Mouse (Mus musculus) intestine, embryonic 16.5 days (tissue): ENCODE measurements around the gene Lhb. TPM values are rescaled to one million over a fixed set of nuclear protein-coding genes. Genes with fewer than 3 reads are reported as not detected.

Experiments used
- ATAC-seq: fragments of 200-750 bp; cut with Nextera tagmentation; 2 replicates; pipeline ENCODE4 v1.8.0; 2017; ENCODE audit warnings: moderate TSS enrichment, moderate library complexity
- H3K27ac ChIP-seq: fragments of 300-500 bp; sonication (generic); 2 replicates; pipeline ENCODE4 v1.5.1; 2014; ENCODE audit warnings: mild to moderate bottlenecking, low read length
- H3K27me3 ChIP-seq: fragments of 300-500 bp; sonication (generic); replicated peaks from 2 replicates; pipeline ENCODE4 v1.6.1; 2014; ENCODE audit warnings: low read length, control low read depth, mixed read lengths; ENCODE audit not compliant: control insufficient read depth, insufficient read depth
- H3K36me3 ChIP-seq: fragments of 300-500 bp; sonication (generic); 2 replicates; pipeline ENCODE4 v1.6.1; 2014; ENCODE audit warnings: low read length, control low read depth; ENCODE audit not compliant: control insufficient read depth, insufficient read depth
- H3K4me1 ChIP-seq: fragments of 300-500 bp; sonication (generic); 2 replicates; pipeline ENCODE4 v1.6.1; 2014; ENCODE audit warnings: low read length, control low read depth, mixed read lengths; ENCODE audit not compliant: control insufficient read depth, insufficient read depth
- H3K4me2 ChIP-seq: fragments of 300-500 bp; sonication (generic); 2 replicates; pipeline ENCODE4 v1.6.1; 2014; ENCODE audit warnings: low read depth, low read length, control low read depth
- H3K4me3 ChIP-seq: fragments of 300-500 bp; sonication (generic); 2 replicates; pipeline ENCODE4 v1.5.1; 2014; ENCODE audit warnings: mild to moderate bottlenecking, low read length
- H3K9ac ChIP-seq: fragments of 300-500 bp; sonication (generic); 2 replicates; pipeline ENCODE4 v1.6.1; 2014; ENCODE audit warnings: low read depth, low read length
- H3K9me3 ChIP-seq: fragments of 300-500 bp; sonication (generic); 2 replicates; pipeline ENCODE4 v1.6.1; 2016; ENCODE audit warnings: low read length, control low read depth; ENCODE audit not compliant: control insufficient read depth
- WGBS: fragments of 180-500 bp; shearing (Covaris S2); extraction: QIAGEN DNeasy Blood & Tissue Kit; methylation state at CpG from one replicate; pipeline ENCODE4 v1.1.7; 2014; 5-methylcytosine and 5-hydroxymethylcytosine counted together
- microRNA-seq: library from miRNA; unstranded; fragments of <30 nt; microRNA quantifications from one replicate; pipeline ENCODE4, GENCODE M21; 2016
- polyA plus RNA-seq: library from polyadenylated mRNA; unstranded; fragments of >200 nt; fragmentation: Nextera tagmentation; extraction: Ambion mirVana; gene quantifications from 2 replicates; pipeline ENCODE4 v1.2.1, GENCODE M21; 2015

Lhb gene
- polyA plus RNA-seq, 1 experiment from 2014 or later = not detected

- no peak overlapping the region for H3K27ac ChIP-seq
- no peak overlapping the region for H3K9ac ChIP-seq
- no peaks in the 10 kb centered on the region; the same call in 1 of the 2 replicates for H3K36me3 ChIP-seq
- H3K9me3 ChIP-seq = no peaks in the 10 kb centered on the region
- peak overlapping the region; percentile 64; the same call in 1 of the 2 replicates for H3K4me2 ChIP-seq
- peaks cover 33% of the 10 kb centered on the region for H3K4me1 ChIP-seq
- 90% methylated on average over 12 of the region's 12 CpGs for WGBS
- H3K27me3 ChIP-seq = no peaks in the 10 kb centered on the region
- no peak for ATAC-seq
- no peak overlapping the region for H3K4me3 ChIP-seq
These were observed 44.5 kb downstream of the Lhb start for GRCm38 (mm10) chr7:45465112-45465511.

GRCm38 (mm10) chr7:45465549-45465948 lies 44.9 kb downstream of the Lhb start:
- Histone ChIP-seq H3K9ac (peak overlapping the region; percentile 88), H3K27ac (no peak overlapping the region; the same call in 1 of the 2 replicates), H3K27me3 (no peaks in the 10 kb centered on the region), H3K9me3 (no peaks in the 10 kb centered on the region), H3K4me1 (peaks cover 29% of the 10 kb centered on the region), H3K4me3 (peak overlapping the region; percentile 85), H3K36me3 (no peaks in the 10 kb centered on the region; the same call in 1 of the 2 replicates), H3K4me2 (peak overlapping the region; percentile 64)
- WGBS = 71% methylated on average over 9 of the region's 9 CpGs
- no peak for ATAC-seq

- Histone ChIP-seq H3K27me3 (no peaks in the 10 kb centered on the region), H3K4me3 (peak within 1 kb of the TSS; percentile 85), H3K9ac (peak within 1 kb of the TSS; percentile 88), H3K4me2 (peak within 1 kb of the TSS; percentile 64), H3K36me3 (no peaks in the 10 kb centered on the region; the same call in 1 of the 2 replicates), H3K27ac (peak within 1 kb of the TSS; percentile 52), H3K4me1 (peaks cover 21% of the 10 kb centered on the region), H3K9me3 (no peaks in the 10 kb centered on the region)
- ATAC-seq = peak; percentile 77
- WGBS = under 1% methylated on average over 58 of the region's 58 CpGs
These were observed 45.9 kb downstream of the Lhb start, which contains the start of gene Bax for GRCm38 (mm10) chr7:45466283-45467089. TSS of gene Bax (minus strand) at chr7:45466898.

- 34% methylated on average over 7 of the region's 7 CpGs for WGBS
- ATAC-seq = peak; percentile 15; the same call in 1 of the 2 replicates
- H3K9me3 ChIP-seq = no peaks in the 10 kb centered on the region
- no peaks in the 10 kb centered on the region for H3K27me3 ChIP-seq
- H3K36me3 ChIP-seq = no peaks in the 10 kb centered on the region; the same call in 1 of the 2 replicates
- H3K9ac ChIP-seq = peak overlapping the region; percentile 88
- peaks cover 15% of the 10 kb centered on the region for H3K4me1 ChIP-seq
- peak overlapping the region; percentile 85 for H3K4me3 ChIP-seq
- peak overlapping the region; percentile 57 for H3K4me2 ChIP-seq
- H3K27ac ChIP-seq = no peak overlapping the region
These were observed 46.6 kb downstream of the Lhb start for GRCm38 (mm10) chr7:45467090-45467670.

GRCm38 (mm10) chr7:45470869-45471268 lies 50.2 kb downstream of the Lhb start:
- no peak overlapping the region for H3K9ac ChIP-seq
- H3K9me3 ChIP-seq = no peaks in the 10 kb centered on the region
- H3K27ac ChIP-seq = no peak overlapping the region
- peaks cover 6% of the 10 kb centered on the region for H3K4me1 ChIP-seq
- H3K36me3 ChIP-seq = no peaks in the 10 kb centered on the region
- WGBS = 10% methylated on average over 3 of the region's 3 CpGs
- H3K4me2 ChIP-seq = no peak overlapping the region
- H3K27me3 ChIP-seq = no peaks in the 10 kb centered on the region
- ATAC-seq = no peak
- H3K4me3 ChIP-seq = no peak overlapping the region

Small RNA genes within 50 kb of the gene (microRNA-seq; reads per million reads assigned to microRNA genes)
- not detected for gene Gm22133

Other genes starting within 250 kb of the Lhb start
- gene Gfy, start 241.3 kb upstream of the Lhb start, polyA plus RNA-seq = not detected in 2 replicates
- gene Pth2, start 239.8 kb upstream of the Lhb start, polyA plus RNA-seq = not detected in 2 replicates
- gene Ccdc155, start 215.9 kb upstream of the Lhb start, polyA plus RNA-seq = 0.44 and 0.62 TPM in 2 replicates
- gene Dkkl1, start 208.7 kb upstream of the Lhb start, polyA plus RNA-seq = 0.86 and 1.3 TPM in 2 replicates
- 69.6 and 82.1 TPM in 2 replicates for gene Tead2, start 205.1 kb upstream of the Lhb start, polyA plus RNA-seq
- gene Cd37, start 181.7 kb upstream of the Lhb start, polyA plus RNA-seq = 4.2 and 5.0 TPM in 2 replicates
- not detected in 2 replicates for gene Slc6a16, start 179.7 kb upstream of the Lhb start, polyA plus RNA-seq
- gene Slc6a21, start 143.3 kb upstream of the Lhb start, polyA plus RNA-seq = not detected in 2 replicates
- 33.4 and 36.3 TPM in 2 replicates for gene Trpm4, start 87.0 kb upstream of the Lhb start, polyA plus RNA-seq
- 0.86 and 1.4 TPM in 2 replicates for gene Hrc, start 85.5 kb upstream of the Lhb start, polyA plus RNA-seq
- gene Ppfia3, start 53.8 kb upstream of the Lhb start, polyA plus RNA-seq = 10.3 and 12.0 TPM in 2 replicates
- 1.2 and 2.7 TPM in 2 replicates for gene Lin7b, start 50.2 kb upstream of the Lhb start, polyA plus RNA-seq
- 139 and 150 TPM in 2 replicates for gene Snrnp70, start 25.1 kb upstream of the Lhb start, polyA plus RNA-seq
- gene Kcna7, start 15.2 kb upstream of the Lhb start, polyA plus RNA-seq = 0.11 TPM in 1 of 2 replicates, not detected in the other
- gene Ntf5, start 7.1 kb upstream of the Lhb start, polyA plus RNA-seq = 1.4 and 1.8 TPM in 2 replicates
- gene Gys1, start 14.0 kb downstream of the Lhb start, polyA plus RNA-seq = 49.4 and 53.1 TPM in 2 replicates
- 121 and 134 TPM in 2 replicates for gene Ruvbl2, start 17.3 kb downstream of the Lhb start, polyA plus RNA-seq
- 7,117 and 7,555 TPM in 2 replicates for gene Ftl1, start 39.1 kb downstream of the Lhb start, polyA plus RNA-seq
- gene Bax, start 46.1 kb downstream of the Lhb start, polyA plus RNA-seq = 178 and 185 TPM in 2 replicates
- gene Tulp2, start 61.1 kb downstream of the Lhb start, polyA plus RNA-seq = 0.78 and 0.93 TPM in 2 replicates
- not detected in 2 replicates for gene Gm45808, start 66.0 kb downstream of the Lhb start, polyA plus RNA-seq
- gene Dhdh, start 68.0 kb downstream of the Lhb start, polyA plus RNA-seq = 1.9 and 2.2 TPM in 2 replicates
- 251 and 266 TPM in 2 replicates for gene Nucb1, start 89.6 kb downstream of the Lhb start, polyA plus RNA-seq
- gene Ppp1r15a, start 105.4 kb downstream of the Lhb start, polyA plus RNA-seq = 17.3 and 19.1 TPM in 2 replicates
- gene Plekha4, start 105.5 kb downstream of the Lhb start, polyA plus RNA-seq = 1.4 and 1.6 TPM in 2 replicates
- 2.9 and 3.3 TPM in 2 replicates for gene Hsd17b14, start 134.1 kb downstream of the Lhb start, polyA plus RNA-seq
- gene Bcat2, start 149.3 kb downstream of the Lhb start, polyA plus RNA-seq = 59.9 and 65.4 TPM in 2 replicates
- 0.23 TPM in 1 of 2 replicates, not detected in the other for gene Fgf21, start 194.7 kb downstream of the Lhb start, polyA plus RNA-seq
- gene Fut1, start 196.5 kb downstream of the Lhb start, polyA plus RNA-seq = 0.48 and 0.61 TPM in 2 replicates
- 0.07 and 0.15 TPM in 2 replicates for gene Izumo1, start 201.0 kb downstream of the Lhb start, polyA plus RNA-seq
- gene Rasip1, start 206.7 kb downstream of the Lhb start, polyA plus RNA-seq = 3.4 and 4.4 TPM in 2 replicates
- gene Mamstr, start 219.2 kb downstream of the Lhb start, polyA plus RNA-seq = 5.0 and 6.3 TPM in 2 replicates
- 18.4 and 21.7 TPM in 2 replicates for gene Fut2, start 245.6 kb downstream of the Lhb start, polyA plus RNA-seq